Mouse (Mus musculus) cerebellum, adult 2 months (tissue): ENCODE measurements around the gene Dhx40. TPM values are rescaled to one million over a fixed set of nuclear protein-coding genes. Genes with fewer than 3 reads are reported as not detected.
A peak's percentile ranks its signal among the peaks of the same experiment; 100 is the strongest.
"Not testable (repeated sequence)": the region's sequence is repeated elsewhere in the genome, so short reads cannot be mapped to it uniquely, and the experiment has no call there.

ENCODE experiments used
- DNase-seq, 2 experiments: peaks; one replicate each; pipeline ENCODE4 v3.0.0; 2021
- H3K27ac ChIP-seq: fragments of 200-500 bp; 2 replicates; pipeline ENCODE4 v1.5.1; 2012; ENCODE audit warnings: low read length, control low read depth, inconsistent platforms; ENCODE audit not compliant: insufficient read depth
- H3K27me3 ChIP-seq: fragments of 200-500 bp; 2 replicates; pipeline ENCODE4 v1.6.1; 2012; ENCODE audit warnings: inconsistent platforms, mild to moderate bottlenecking, low read length, moderate library complexity; ENCODE audit not compliant: control insufficient read depth, insufficient read depth
- H3K4me1 ChIP-seq: fragments of 200-500 bp; 2 replicates; pipeline ENCODE4 v1.6.1; 2011; ENCODE audit warnings: low read length; ENCODE audit not compliant: control insufficient read depth, insufficient read depth
- H3K4me3 ChIP-seq: fragments of 200-500 bp; replicated peaks from 2 replicates; pipeline ENCODE3; 2011; ENCODE audit warnings: mild to moderate bottlenecking, low read depth, low read length, control low read depth; ENCODE audit not compliant: insufficient read depth
- CTCF ChIP-seq: fragments of 200-500 bp; IDR thresholded peaks from 2 replicates; pipeline ENCODE4 v1.5.1; 2011; ENCODE audit warnings: low read depth, mild to moderate bottlenecking, control low read depth, low read length, moderate library complexity, borderline replicate concordance; ENCODE audit not compliant: insufficient read depth
- POLR2A ChIP-seq: fragments of 200-500 bp; IDR thresholded peaks from 2 replicates; pipeline ENCODE4 v1.6.1; 2011; ENCODE audit warnings: low read length, control low read depth, borderline replicate concordance; ENCODE audit not compliant: insufficient read depth
- WGBS: fragments of 180-500 bp; shearing (Covaris S2); methylation state at CpG from one replicate; pipeline ENCODE4 v1.1.7; 2018; 5-methylcytosine and 5-hydroxymethylcytosine counted together
- polyA plus RNA-seq: library from polyadenylated mRNA; depleted of rRNA; stranded (reverse); fragments of >200 nt; gene quantifications from 2 replicates; pipeline ENCODE4 v1.2.3, GENCODE M21; 2012

Dhx40 gene
- polyA plus RNA-seq, 1 experiment = 12.4 TPM

DNA sequence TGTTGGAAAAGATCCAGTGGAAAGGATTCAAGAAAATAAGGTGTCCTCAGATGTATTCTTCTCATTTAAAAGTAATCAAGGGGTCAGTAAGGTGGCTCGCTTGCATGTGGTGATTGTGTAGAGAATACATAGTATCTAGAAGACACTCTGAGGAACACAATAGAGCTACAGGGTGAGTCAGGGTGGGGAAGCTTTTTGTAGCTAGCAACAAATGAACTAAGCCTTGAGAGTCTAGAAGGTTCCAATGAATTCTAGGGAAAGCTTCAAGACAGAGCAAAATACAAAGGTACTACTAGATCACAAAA lies 3.7 kb upstream of the Dhx40 start:
- no peak overlapping the region for H3K4me3 ChIP-seq
- no peak for TF ChIP-seq CTCF
- no peak for TF ChIP-seq POLR2A
- DNase-seq = no peak
- no peaks in the 10 kb centered on the region; the same call in 1 of the 2 replicates for H3K4me1 ChIP-seq
- no peak overlapping the region for H3K27ac ChIP-seq
- no peaks in the 10 kb centered on the region for H3K27me3 ChIP-seq
- WGBS = 85% methylated on average over 1 of the region's 1 CpGs

DNA sequence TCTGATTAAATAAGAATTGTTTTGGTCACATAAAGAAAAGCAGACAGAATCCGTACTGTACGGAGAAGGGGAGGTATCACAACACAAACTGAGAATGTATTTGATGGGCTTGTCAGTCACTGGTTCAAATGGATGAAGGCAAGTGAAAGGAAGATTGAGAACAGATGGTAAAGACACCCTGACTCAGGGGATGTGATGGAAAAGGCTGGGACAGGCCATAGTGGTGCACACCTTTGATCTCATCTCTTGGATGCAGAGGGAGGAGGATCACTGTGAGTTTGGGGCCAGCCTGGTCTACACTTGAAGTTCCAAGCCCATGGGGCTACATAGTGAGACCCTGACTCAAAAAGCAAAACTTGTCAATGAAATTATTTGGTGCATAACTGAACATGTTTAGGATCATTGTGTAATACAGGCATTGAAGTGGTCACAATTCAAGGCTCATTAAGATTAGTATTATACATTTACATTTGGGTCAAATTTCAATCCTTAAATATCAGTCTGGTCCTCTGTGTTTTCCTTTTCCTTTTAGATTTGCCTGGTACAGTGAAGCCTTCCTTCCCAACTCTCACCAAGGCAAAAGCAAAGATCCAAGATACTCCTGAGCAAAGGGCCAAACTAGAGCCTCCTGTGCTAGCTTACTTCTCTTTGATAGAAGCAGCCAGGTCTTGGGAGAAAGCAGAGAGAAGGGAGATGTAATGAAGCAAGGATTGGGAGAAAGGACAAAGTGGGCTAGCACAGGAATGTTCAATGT lies 3.2 kb upstream of the Dhx40 start:
- no peak for DNase-seq
- Histone ChIP-seq H3K27ac (no peak overlapping the region), H3K27me3 (no peaks in the 10 kb centered on the region), H3K4me3 (no peak overlapping the region), H3K4me1 (no peaks in the 10 kb centered on the region; the same call in 1 of the 2 replicates)
- 81% methylated on average over 2 of the region's 2 CpGs for WGBS
- no peak for TF ChIP-seq CTCF
- TF ChIP-seq POLR2A = no peak

DNA sequence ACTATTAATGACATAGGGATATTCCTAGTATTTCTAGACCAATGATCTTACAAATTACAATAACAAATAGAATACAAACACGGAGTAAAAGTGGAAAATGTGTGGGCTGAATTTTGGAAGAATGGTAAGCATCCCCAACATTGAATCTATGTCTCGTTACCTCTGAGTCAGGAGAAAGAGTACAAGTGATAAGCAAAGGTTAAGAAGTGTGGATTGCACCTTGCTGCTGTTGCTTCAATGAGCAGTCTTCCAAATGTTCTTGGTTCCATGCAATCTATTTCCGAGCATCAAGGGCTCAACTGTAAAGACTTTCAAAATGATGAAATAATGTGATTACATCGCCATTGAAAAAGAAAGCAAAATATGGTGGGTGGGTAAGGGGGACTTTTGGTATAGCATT lies 2.3 kb upstream of the Dhx40 start:
- WGBS = 78% methylated on average over 4 of the region's 4 CpGs

DNA sequence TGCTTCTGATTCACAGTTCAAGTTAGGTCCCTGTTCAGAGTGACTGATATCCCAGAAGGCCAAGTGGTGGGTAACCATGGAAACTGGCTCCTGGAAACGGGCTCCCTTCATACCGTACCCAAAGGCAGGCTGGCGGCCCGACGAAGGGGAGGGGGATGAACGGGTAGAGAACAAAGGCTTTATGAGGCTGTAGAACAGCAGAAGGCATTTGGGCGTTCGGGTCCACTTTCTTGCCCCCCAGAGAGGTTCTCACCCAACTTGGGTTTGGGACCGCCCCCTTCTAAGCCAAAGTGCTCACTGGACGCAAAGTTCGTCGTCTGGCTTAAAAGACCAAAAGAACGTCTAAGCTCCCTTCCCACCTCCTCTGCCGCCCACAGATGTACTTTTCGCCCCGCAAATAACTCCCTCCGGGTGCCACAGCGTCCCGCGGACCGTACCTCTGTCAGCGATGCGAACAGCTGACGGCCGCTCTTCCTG lies 507 bp downstream of the Dhx40 start:
- H3K4me1 ChIP-seq = no peaks in the 10 kb centered on the region; the same call in 1 of the 2 replicates
- TF ChIP-seq CTCF (no peak), POLR2A (no peak)
- WGBS = 0% methylated on average over 25 of the region's 25 CpGs

More for the DNA sequence above, 2.3 kb upstream of the Dhx40 start:
- Histone ChIP-seq H3K4me3 (no peak overlapping the region), H3K27ac (no peak overlapping the region), H3K4me1 (no peaks in the 10 kb centered on the region; the same call in 1 of the 2 replicates), H3K27me3 (no peaks in the 10 kb centered on the region)
- DNase-seq = no peak
- TF ChIP-seq CTCF (no peak), POLR2A (no peak)

DNA sequence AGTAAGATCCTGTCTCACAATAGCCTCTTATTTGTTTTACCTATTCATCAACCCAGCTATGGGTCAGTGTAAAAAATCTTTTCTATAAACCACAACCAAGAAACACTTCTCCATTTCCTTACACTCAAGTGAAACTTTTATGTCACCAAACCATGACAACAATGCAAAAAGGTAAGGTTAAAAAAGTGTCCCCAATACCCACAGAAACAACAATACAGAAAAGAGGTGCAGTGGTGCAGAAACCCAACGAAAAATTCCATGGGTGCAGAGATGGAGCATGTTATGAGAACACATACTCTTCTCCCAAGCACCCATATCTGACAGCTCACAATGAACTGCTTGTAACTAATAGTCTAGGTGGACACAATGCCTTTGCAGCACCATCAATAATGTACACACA lies 13.4 kb downstream of the Dhx40 start:
- TF ChIP-seq POLR2A (no peak), CTCF (no peak)
- Histone ChIP-seq H3K4me3 (no peak overlapping the region), H3K27ac (no peak overlapping the region), H3K27me3 (no peaks in the 10 kb centered on the region), H3K4me1 (no peaks in the 10 kb centered on the region)
- WGBS = 83% methylated on average over 1 of the region's 1 CpGs
- DNase-seq = no peak

More for the DNA sequence above, 507 bp downstream of the Dhx40 start:
- Histone ChIP-seq H3K4me3 (peak overlapping the region; percentile 68), H3K27me3 (no peaks in the 10 kb centered on the region), H3K27ac (no peak overlapping the region)
- DNase-seq = peak in 1 of 2 experiments; percentile 62

DNA sequence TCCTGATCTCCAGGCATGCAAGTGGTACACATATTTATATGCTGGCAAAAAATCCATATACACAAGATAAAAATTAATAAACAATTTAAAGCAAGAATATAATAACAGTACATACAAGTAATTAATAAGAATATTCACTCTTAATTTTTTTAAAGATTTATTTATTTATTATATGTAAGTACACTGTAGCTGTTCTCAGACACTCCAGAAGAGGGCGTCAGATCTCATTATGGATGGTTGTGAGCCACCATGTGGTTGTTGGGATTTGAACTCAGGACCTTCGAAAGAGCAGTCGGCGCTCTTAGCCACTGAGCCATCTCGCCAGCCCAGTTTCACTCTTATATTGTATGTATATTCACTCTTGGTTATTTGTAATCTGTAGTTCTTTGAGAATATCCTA lies 20.1 kb downstream of the Dhx40 start:
- WGBS = 97% methylated on average over 5 of the region's 5 CpGs
- not testable (repeated sequence) for H3K4me1 ChIP-seq, H3K27ac ChIP-seq, H3K27me3 ChIP-seq, H3K4me3 ChIP-seq, DNase-seq

DNA sequence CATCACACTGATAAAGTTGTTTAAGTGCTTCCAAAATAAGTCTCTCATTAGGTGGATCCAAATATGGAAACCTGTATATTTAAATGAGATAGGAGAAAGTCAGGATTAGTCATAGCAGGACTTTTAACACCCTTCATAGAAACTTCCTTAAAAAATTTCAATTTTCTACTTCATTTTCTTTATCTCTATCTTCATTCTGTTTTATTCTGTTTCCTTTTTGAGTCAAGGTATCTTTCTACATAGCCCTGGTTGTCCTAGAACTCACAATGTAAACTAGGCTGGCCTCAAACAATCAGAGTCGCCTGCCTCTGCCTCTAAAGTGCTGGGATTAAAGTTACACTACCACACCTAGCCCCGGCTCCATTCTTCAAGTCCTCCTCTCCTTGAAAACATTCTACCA lies 21.8 kb downstream of the Dhx40 start:
- TF ChIP-seq CTCF (no peak), POLR2A (no peak)
- no peak overlapping the region for H3K27ac ChIP-seq
- H3K4me3 ChIP-seq = no peak overlapping the region
- DNase-seq = no peak
- no peaks in the 10 kb centered on the region for H3K4me1 ChIP-seq
- no peaks in the 10 kb centered on the region for H3K27me3 ChIP-seq
- 95% methylated on average over 2 of the region's 2 CpGs for WGBS

DNA sequence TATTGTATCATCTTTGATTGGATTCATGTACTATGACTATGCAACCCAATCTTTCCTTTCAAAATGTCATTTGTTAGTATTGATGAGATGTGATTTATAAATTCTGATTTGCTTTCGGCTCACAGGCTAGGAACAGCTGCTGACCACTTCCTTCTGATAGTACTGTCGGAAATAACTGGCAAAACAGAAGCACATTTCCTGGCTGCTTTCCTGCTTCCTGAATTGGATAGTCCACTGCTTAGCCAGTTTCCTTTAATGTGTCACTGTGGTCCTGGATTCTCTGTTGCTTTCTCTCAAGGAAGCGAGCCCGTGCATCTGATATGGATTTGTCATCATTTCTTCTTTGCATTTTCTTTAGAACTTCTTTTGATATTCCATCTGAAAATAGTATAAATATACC lies 37.7 kb downstream of the Dhx40 start:
- WGBS = 81% methylated on average over 4 of the region's 4 CpGs
- TF ChIP-seq CTCF (no peak), POLR2A (no peak)
- DNase-seq = no peak
- Histone ChIP-seq H3K27me3 (no peaks in the 10 kb centered on the region), H3K27ac (no peak overlapping the region), H3K4me3 (no peak overlapping the region), H3K4me1 (no peaks in the 10 kb centered on the region)
